16 mouse cellular contexts compared by ENCODE assay signal in the genomic region with DNA sequence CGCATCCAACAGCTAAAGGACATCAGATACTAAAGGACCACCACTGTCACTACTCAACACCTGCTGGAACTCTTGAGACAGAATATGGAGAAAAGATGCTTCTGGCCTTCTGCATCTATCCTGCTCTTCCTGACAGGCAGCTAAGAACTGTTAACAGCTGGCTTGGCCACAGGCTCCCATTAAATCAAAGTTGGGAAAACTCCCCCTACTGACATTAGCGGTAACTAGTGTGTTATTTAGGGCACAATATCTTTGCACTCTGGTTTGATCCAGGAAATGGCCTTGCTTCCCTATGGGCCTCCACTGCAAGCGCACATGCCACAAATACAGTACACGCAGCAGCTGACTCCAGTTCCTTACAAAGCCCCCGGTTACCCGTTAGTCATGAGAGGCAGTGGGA.
A peak's percentile ranks its signal among the peaks of the same experiment; 100 is the strongest.
DNase-seq lines count a peak whose midpoint lies in the region; ATAC-seq lines count a peak whose summit lies in the region.
"Had no signal": no experiment of that assay in that cellular context is flagged by ENCODE, and none has a peak within 500 bp of the region (broad histone marks: within the 10 kb centered on the region; RNA-seq: fewer than 3 reads in every experiment).

No protein-coding gene starts in this region.

- peaks cover 16% of the 10 kb centered on the region for H3K27me3 ChIP-seq in forebrain, embryonic 12.5 days
- no peaks in the 10 kb centered on the region for H3K27me3 ChIP-seq in forebrain, embryonic 11.5 days (ENCODE audit: control insufficient read depth, insufficient read depth, low read length)
- peaks cover 3% of the 10 kb centered on the region; the same call in 1 of the 2 replicates for H3K27me3 ChIP-seq in forebrain, embryonic 16.5 days (replicated peaks; ENCODE audit: control insufficient read depth, insufficient read depth, low read length)
- H3K27me3 ChIP-seq: liver, embryonic 13.5 days; neural tube, embryonic 13.5 days had no signal

- no peaks in the 10 kb centered on the region for H3K9me3 ChIP-seq in forebrain, embryonic 12.5 days
- H3K9me3 ChIP-seq in forebrain, embryonic 11.5 days (ENCODE audit: control insufficient read depth, low read length), result no peaks in the 10 kb centered on the region
- no peaks in the 10 kb centered on the region for H3K9me3 ChIP-seq in forebrain, embryonic 16.5 days (ENCODE audit: control insufficient read depth, low read length)
- H3K9me3 ChIP-seq: liver, embryonic 13.5 days; neural tube, embryonic 13.5 days had no signal

- no peaks in the 10 kb centered on the region for H3K36me3 ChIP-seq in forebrain, embryonic 12.5 days (replicated peaks)
- no peaks in the 10 kb centered on the region for H3K36me3 ChIP-seq in forebrain, embryonic 11.5 days (ENCODE audit: control insufficient read depth, insufficient read depth, low read length)
- no peaks in the 10 kb centered on the region for H3K36me3 ChIP-seq in forebrain, embryonic 16.5 days (ENCODE audit: control insufficient read depth, insufficient read depth)
- H3K36me3 ChIP-seq: liver, embryonic 13.5 days; neural tube, embryonic 13.5 days had no signal

- H3K4me3 ChIP-seq in forebrain, embryonic 12.5 days (replicated peaks), result no peak overlapping the region
- H3K4me3 ChIP-seq in forebrain, embryonic 11.5 days (ENCODE audit: low read depth, low read length), result no peak overlapping the region
- no peak overlapping the region for H3K4me3 ChIP-seq in forebrain, embryonic 16.5 days (replicated peaks; ENCODE audit: low read length)
- H3K4me3 ChIP-seq: liver, embryonic 13.5 days; neural tube, embryonic 13.5 days had no signal

- no peak overlapping the region for H3K9ac ChIP-seq in forebrain, embryonic 12.5 days
- no peak overlapping the region for H3K9ac ChIP-seq in forebrain, embryonic 11.5 days (ENCODE audit: low read length)
- no peak overlapping the region for H3K9ac ChIP-seq in forebrain, embryonic 16.5 days (replicated peaks; ENCODE audit: low read depth, low read length)
- H3K9ac ChIP-seq: liver, embryonic 13.5 days; neural tube, embryonic 13.5 days had no signal

- ATAC-seq in forebrain, embryonic 12.5 days (ENCODE audit: low FRiP score), result 0 out of 2 replicates have a peak, but pooled peaks have one; percentile 17
- no peak for ATAC-seq in forebrain, embryonic 11.5 days (replicated peaks; ENCODE audit: low FRiP score)
- peak; percentile 28 for ATAC-seq in forebrain, embryonic 16.5 days
- ATAC-seq: midbrain, embryonic 16.5 days had no signal

- no peak for DNase-seq in forebrain, embryonic 11.5 days (ENCODE audit: low spot score)
- DNase-seq in kidney, postnatal 4 days, result peak; percentile 12 to 35
- no peak for DNase-seq in kidney, adult 9 months
- peak; percentile 61 for DNase-seq in retina, postnatal 1 day
- DNase-seq in neural tube, embryonic 10.5 days (ENCODE audit: extremely low spot score, low spot score), result no peak
- no peak for DNase-seq in cerebellum, postnatal 14 days
- DNase-seq: adrenal gland, adult 2 months; cerebellum, adult 8-10 months; kidney, adult 18-20 months; liver, embryonic 13.5 days; lung, postnatal 36 days; spleen, adult 18-20 months had no signal

- no peak overlapping the region for H3K4me2 ChIP-seq in forebrain, embryonic 12.5 days
- no peak overlapping the region for H3K4me2 ChIP-seq in forebrain, embryonic 11.5 days (ENCODE audit: low read depth, low read length, severe bottlenecking)
- H3K4me2 ChIP-seq in forebrain, embryonic 16.5 days (ENCODE audit: low read length), result no peak overlapping the region
- H3K4me2 ChIP-seq: liver, embryonic 13.5 days; neural tube, embryonic 13.5 days had no signal

- H3K27ac ChIP-seq in forebrain, embryonic 12.5 days, result peak overlapping the region; percentile 43
- H3K27ac ChIP-seq in forebrain, embryonic 11.5 days (ENCODE audit: low read depth, low read length), result no peak overlapping the region
- H3K27ac ChIP-seq in forebrain, embryonic 16.5 days (ENCODE audit: low read length), result no peak overlapping the region
- H3K27ac ChIP-seq: liver, embryonic 13.5 days; neural tube, embryonic 13.5 days had no signal

- peaks cover 29% of the 10 kb centered on the region for H3K4me1 ChIP-seq in forebrain, embryonic 12.5 days
- H3K4me1 ChIP-seq in forebrain, embryonic 11.5 days (replicated peaks; ENCODE audit: control insufficient read depth, insufficient read depth, low read length), result peaks cover 5% of the 10 kb centered on the region
- peaks cover 7% of the 10 kb centered on the region for H3K4me1 ChIP-seq in forebrain, embryonic 16.5 days (replicated peaks; ENCODE audit: control insufficient read depth, insufficient read depth, low read length)
- H3K4me1 ChIP-seq: liver, embryonic 13.5 days had no signal

- 57% methylated on average over 6 of the region's 6 CpGs for WGBS in forebrain, embryonic 12.5 days
- 74% methylated on average over 6 of the region's 6 CpGs for WGBS in forebrain, embryonic 11.5 days
- 70% methylated on average over 6 of the region's 6 CpGs for WGBS in forebrain, embryonic 16.5 days

Comparison
In these comparisons a context has a peak if more than half of its experiments do, and no peak if none do; other contexts are left out.
1. DNase-seq: peak in kidney, postnatal 4 days (2 of 2) and retina, postnatal 1 day (single experiment); none in forebrain, embryonic 11.5 days (single experiment), kidney, adult 9 months (single experiment), neural tube, embryonic 10.5 days (single experiment) and cerebellum, postnatal 14 days (0 of 2).